Mouse (Mus musculus): ENCODE data around the gene Filip1. TPM values are rescaled to one million over a fixed set of nuclear protein-coding genes. Genes with fewer than 3 reads are reported as not detected.

Filip1 gene
- total and polyA plus RNA-seq, 3 experiments: not detected

GRCm38 (mm10) chr9:79765329-79765728 is 247.3 kb downstream of the Filip1 start:
- Histone ChIP-seq H3K79me2 (ENCODE audit: control insufficient read depth, insufficient read depth, low read length, poor library complexity) (no peaks in the 10 kb centered on the region), H3K36me3 (ENCODE audit: control insufficient read depth in 1 of 2, insufficient read depth in 2 of 2, low read length in 2 of 2) (no peaks in the 10 kb centered on the region; a peak in 1 of 4 replicates), H3K27ac (ENCODE audit: control insufficient read depth, low read depth, low read length) (no peak overlapping the region), H3K9me3 (replicated peaks; ENCODE audit: insufficient read depth, low read length) (no peaks in the 10 kb centered on the region), H3K27me3 (ENCODE audit: control insufficient read depth in 1 of 2, insufficient read depth in 2 of 2, low read length in 2 of 2) (no peaks in the 10 kb centered on the region), H3K9ac (ENCODE audit: control insufficient read depth, low read depth, low read length, poor library complexity, severe bottlenecking) (no peak overlapping the region), H3K4me3 (ENCODE audit: control insufficient read depth in 1 of 2, insufficient read depth in 1 of 2, low read depth in 2 of 2, low read length in 2 of 2) (no peak overlapping the region), H3K4me1 (ENCODE audit: control insufficient read depth in 1 of 2, insufficient read depth in 2 of 2, low read length in 2 of 2) (peaks cover 0 to 2% of the 10 kb centered on the region in 2 experiments; a peak in 1 of 4 replicates)
- 0 out of 2 replicates have a peak, but pooled peaks have one; percentile 15 for TF ChIP-seq GABPA (IDR thresholded peaks at IDR 0.05; ENCODE audit: low read depth, low read length)
- TF ChIP-seq ZKSCAN1 (IDR thresholded peaks at IDR 0.05; ENCODE audit: low read depth, low read length): no peak
- no peak for TF ChIP-seq ZC3H11A (IDR thresholded peaks at IDR 0.05; ENCODE audit: low read depth, low read length)
- no peak for TF ChIP-seq ELF1 (IDR thresholded peaks at IDR 0.05; ENCODE audit: low read depth, low read length)
- no peak for TF ChIP-seq JUND (IDR thresholded peaks at IDR 0.05; ENCODE audit: low read depth, low read length)
- TF ChIP-seq USF1 (IDR thresholded peaks at IDR 0.05; ENCODE audit: low read depth, low read length): no peak
- no peak for DNase-seq (ENCODE audit: low read depth, low spot score)

Other genes with a start within 250 kb of the Filip1 start
- 19.3 and 21.9 TPM in 2 replicates for gene Tmem30a, start 219.3 kb downstream of the Filip1 start, total RNA-seq (2012; rRNA removed)
- 10 to 100 TPM in 1 of 2 experiments, not detected in 1; 25.8 TPM for gene Tmem30a, start 219.3 kb downstream of the Filip1 start, polyA plus RNA-seq (2012; ENCODE audit: insufficient read depth in 1 of 2, insufficient read length in 2 of 2, low read depth in 1 of 2, low replicate concordance in 2 of 2, missing spikeins in 1 of 2)
- 70.5 and 71.1 TPM in 2 replicates for gene Senp6, start 54.1 kb upstream of the Filip1 start, total RNA-seq (2012; rRNA removed)
- gene Senp6, start 54.1 kb upstream of the Filip1 start, polyA plus RNA-seq (2012; ENCODE audit: insufficient read depth in 1 of 2, insufficient read length in 2 of 2, low read depth in 1 of 2, low replicate concordance in 2 of 2, missing spikeins in 1 of 2): 100 to 1,000 TPM in 1 of 2 experiments, 10 to 100 TPM in 1; 67.0 to 670 TPM
- gene Myo6, start 152.2 kb upstream of the Filip1 start, total RNA-seq (2012; rRNA removed): 1.2 and 1.5 TPM in 2 replicates
- 1 to 10 TPM in 1 of 2 experiments, not detected in 1; 1.6 TPM for gene Myo6, start 152.2 kb upstream of the Filip1 start, polyA plus RNA-seq (2012; ENCODE audit: insufficient read depth in 1 of 2, insufficient read length in 2 of 2, low read depth in 1 of 2, low replicate concordance in 2 of 2, missing spikeins in 1 of 2)

Data from MEL (cell line).